ENCODE assay signal across 9 mouse cellular contexts in genomic region chr5:122526878-122527730, GRCm38 (mm10). TPM values are rescaled to one million over a fixed set of nuclear protein-coding genes. Genes with fewer than 3 reads are reported as not detected.
DNase-seq lines count a peak whose midpoint lies in the region; ATAC-seq lines count a peak whose summit lies in the region.
"Had no signal": no experiment of that assay in that cellular context is flagged by ENCODE, and none has a peak within 500 bp of the region (broad histone marks: within the 10 kb centered on the region; RNA-seq: fewer than 3 reads in every experiment).

No protein-coding gene starts in this region.

- no peaks in the 10 kb centered on the region for H3K36me3 ChIP-seq in hindbrain, embryonic 16.5 days (ENCODE audit: control insufficient read depth, insufficient read depth, low read length)
- H3K36me3 ChIP-seq in liver, embryonic 13.5 days: no peaks in the 10 kb centered on the region
- H3K36me3 ChIP-seq: midbrain, embryonic 12.5 days had no signal

- no peak overlapping the region for H3K4me2 ChIP-seq in hindbrain, embryonic 16.5 days (ENCODE audit: low read length)
- H3K4me2 ChIP-seq in liver, embryonic 13.5 days: peak overlapping the region; percentile 21; the same call in 1 of the 2 replicates
- H3K4me2 ChIP-seq: midbrain, embryonic 12.5 days had no signal

- H3K4me3 ChIP-seq in hindbrain, embryonic 16.5 days (ENCODE audit: low read length): no peak overlapping the region
- H3K4me3 ChIP-seq in liver, embryonic 13.5 days (replicated peaks): no peak overlapping the region
- H3K4me3 ChIP-seq: midbrain, embryonic 12.5 days had no signal

- no peaks in the 10 kb centered on the region for H3K27me3 ChIP-seq in hindbrain, embryonic 16.5 days (replicated peaks; ENCODE audit: control insufficient read depth, insufficient read depth, low read length)
- no peaks in the 10 kb centered on the region for H3K27me3 ChIP-seq in liver, embryonic 13.5 days
- H3K27me3 ChIP-seq: midbrain, embryonic 12.5 days had no signal

- WGBS in hindbrain, embryonic 16.5 days: 74% methylated on average over 15 of the region's 15 CpGs
- 56% methylated on average over 15 of the region's 15 CpGs for WGBS in liver, embryonic 13.5 days (ENCODE audit: insufficient replicate concordance)

- ATAC-seq in hindbrain, embryonic 16.5 days: no peak
- ATAC-seq in liver, embryonic 13.5 days (ENCODE audit: low read depth): peak; percentile 62
- ATAC-seq in inflammation-experienced regulatory T-cells, adult 6 months: no peak

- H3K4me1 ChIP-seq in hindbrain, embryonic 16.5 days (ENCODE audit: control insufficient read depth, insufficient read depth, low read depth, low read length): peaks cover 8% of the 10 kb centered on the region
- H3K4me1 ChIP-seq in liver, embryonic 13.5 days (replicated peaks): peaks cover 46% of the 10 kb centered on the region

- no peak overlapping the region for H3K9ac ChIP-seq in hindbrain, embryonic 16.5 days (ENCODE audit: low read depth, low read length)
- no peak overlapping the region for H3K9ac ChIP-seq in liver, embryonic 13.5 days
- H3K9ac ChIP-seq: midbrain, embryonic 12.5 days had no signal

- H3K9me3 ChIP-seq in hindbrain, embryonic 16.5 days (ENCODE audit: control insufficient read depth, low read length): no peaks in the 10 kb centered on the region
- no peaks in the 10 kb centered on the region for H3K9me3 ChIP-seq in liver, embryonic 13.5 days (replicated peaks)
- H3K9me3 ChIP-seq: midbrain, embryonic 12.5 days had no signal

- peak; percentile 42 for DNase-seq in urinary bladder, postnatal 25 days (ENCODE audit: low spot score)
- no peak for DNase-seq in urinary bladder, postnatal 10 days (ENCODE audit: low spot score)
- DNase-seq in liver, embryonic 13.5 days: no peak
- no peak for DNase-seq in retina, postnatal 1 day
- no peak for DNase-seq in frontal cortex, postnatal 10 days (ENCODE audit: low spot score in 2 of 2)
- no peak for DNase-seq in thymus, postnatal 10 days (ENCODE audit: low spot score in 2 of 2)

- peak overlapping the region; percentile 74 for H3K27ac ChIP-seq in hindbrain, embryonic 16.5 days (ENCODE audit: low read depth, low read length)
- H3K27ac ChIP-seq in liver, embryonic 13.5 days: peak overlapping the region; percentile 8; the same call in 1 of the 2 replicates
- H3K27ac ChIP-seq: midbrain, embryonic 12.5 days had no signal

RNA-seq across cellular contexts. Expression of gene Atp2a2, which starts 25.1 kb away (rescaled TPM):
- polyA plus RNA-seq in hindbrain, embryonic 16.5 days (2015; fragmentation: Nextera tagmentation; extraction: Ambion mirVana): 47.2 and 50.2 TPM in 2 replicates
- 14.1 and 17.1 TPM in 2 replicates for polyA plus RNA-seq in liver, embryonic 13.5 days (2015; fragmentation: Nextera tagmentation; extraction: Ambion mirVana)
- polyA plus RNA-seq in inflammation-experienced regulatory T-cells, adult 6 months (2017; shearing (Covaris generic)): 10 to 100 TPM; 12.5 to 16.2 (median 13.1) TPM
